Comparison of ENCODE assay signal across 13 mouse cellular contexts in genomic region chr9:54853619-54854018, GRCm38 (mm10).
"Had no signal": no experiment of that assay in that cellular context is flagged by ENCODE, and none has a peak within 500 bp of the region (broad histone marks: within the 10 kb centered on the region; RNA-seq: fewer than 3 reads in every experiment).

No protein-coding gene starts in this region.

- H3K4me1 ChIP-seq: liver, embryonic 13.5 days; lung, embryonic 15.5 days; midbrain, embryonic 13.5 days had no signal

- H3K27ac ChIP-seq: liver, embryonic 13.5 days; lung, embryonic 15.5 days; midbrain, embryonic 13.5 days; neural tube, embryonic 13.5 days had no signal

- H3K9ac ChIP-seq: liver, embryonic 13.5 days; liver, postnatal 0 days; lung, embryonic 15.5 days; midbrain, embryonic 13.5 days; neural tube, embryonic 13.5 days had no signal

- H3K36me3 ChIP-seq: liver, embryonic 13.5 days; lung, embryonic 15.5 days; midbrain, embryonic 13.5 days; neural tube, embryonic 13.5 days had no signal

- H3K27me3 ChIP-seq: liver, embryonic 13.5 days; lung, embryonic 15.5 days; midbrain, embryonic 13.5 days; neural tube, embryonic 13.5 days had no signal

- H3K4me3 ChIP-seq: liver, embryonic 13.5 days; lung, embryonic 15.5 days; midbrain, embryonic 13.5 days; myocyte; neural tube, embryonic 13.5 days had no signal

- ATAC-seq: hindbrain, embryonic 16.5 days; inflammation-experienced regulatory T-cells, adult 6 months; liver, postnatal 0 days; midbrain, embryonic 13.5 days had no signal

- H3K4me2 ChIP-seq: liver, embryonic 13.5 days; lung, embryonic 15.5 days; midbrain, embryonic 13.5 days; neural tube, embryonic 13.5 days had no signal

- DNase-seq: left cerebral cortex, postnatal 4 days; liver, embryonic 13.5 days; liver, postnatal 0 days; lung, postnatal 14 days; retina, postnatal 1 day; right cerebral cortex, postnatal 4 days; thymus, postnatal 36 days had no signal

- H3K9me3 ChIP-seq: liver, embryonic 13.5 days; lung, embryonic 15.5 days; midbrain, embryonic 13.5 days; neural tube, embryonic 13.5 days had no signal
